Mouse (Mus musculus) heart, embryonic 14.5 days (tissue): ENCODE measurements at regions not wholly inside any gene's neighbourhood (a gene's known extent, or its start where the extent isn't known, plus 50 kb on each side); places are given as distances from the start of the nearest gene placed in this dataset.
A peak's percentile ranks its signal among the peaks of the same experiment; 100 is the strongest.

Experiments
- ATAC-seq: fragments of 200-750 bp; cut with Nextera tagmentation; 2 replicates; pipeline ENCODE4 v1.8.0; 2017; ENCODE audit warnings: low read depth, moderate TSS enrichment; ENCODE audit not compliant: insufficient number of reproducible peaks, insufficient read depth, low FRiP score
- H3K27ac ChIP-seq, 2 experiments: fragments of 200-500 bp in 1 of 2; fragments of 300-500 bp in 1 of 2; sonication (generic) in 1 of 2; replicated peaks in 1 of 2; 2 replicates each; pipeline ENCODE4 v1.5.1; 2012 to 2014; ENCODE audit warnings: low read depth in 2 of 2, low read length in 2 of 2, control low read depth in 1 of 2, mild to moderate bottlenecking in 1 of 2, mixed read lengths in 1 of 2; ENCODE audit not compliant: control insufficient read depth in 1 of 2, insufficient read depth in 1 of 2
- H3K27me3 ChIP-seq: fragments of 300-500 bp; sonication (generic); 2 replicates; pipeline ENCODE4 v1.6.1; 2014; ENCODE audit warnings: mild to moderate bottlenecking, low read length, control low read depth; ENCODE audit not compliant: control insufficient read depth, insufficient read depth
- H3K36me3 ChIP-seq: fragments of 300-500 bp; sonication (generic); 2 replicates; pipeline ENCODE4 v1.6.1; 2014; ENCODE audit warnings: mild to moderate bottlenecking, control low read depth, low read length, mixed read lengths; ENCODE audit not compliant: control insufficient read depth, insufficient read depth
- H3K4me1 ChIP-seq, 2 experiments: fragments of 200-500 bp in 1 of 2; fragments of 300-500 bp in 1 of 2; sonication (generic) in 1 of 2; 2 replicates each; pipeline ENCODE4 v1.6.1; 2012 to 2014; ENCODE audit warnings: low read length in 2 of 2, control low read depth in 1 of 2, mixed read lengths in 1 of 2; ENCODE audit not compliant: control insufficient read depth in 2 of 2, insufficient read depth in 2 of 2
- H3K4me2 ChIP-seq: fragments of 300-500 bp; sonication (generic); 2 replicates; pipeline ENCODE4 v1.6.1; 2014; ENCODE audit warnings: mild to moderate bottlenecking, low read length
- H3K4me3 ChIP-seq, 2 experiments: fragments of 200-500 bp in 1 of 2; fragments of 300-500 bp in 1 of 2; sonication (generic) in 1 of 2; 2 replicates each; pipeline ENCODE4 v1.5.1; 2012 to 2014; ENCODE audit warnings: low read length in 2 of 2, mild to moderate bottlenecking in 2 of 2, control low read depth in 1 of 2, low read depth in 1 of 2, moderate library complexity in 1 of 2; ENCODE audit not compliant: control insufficient read depth in 1 of 2, insufficient read depth in 1 of 2
- H3K9ac ChIP-seq: fragments of 300-500 bp; sonication (generic); 2 replicates; pipeline ENCODE4 v1.6.1; 2014; ENCODE audit warnings: mild to moderate bottlenecking, low read length
- H3K9me3 ChIP-seq: fragments of 300-500 bp; sonication (generic); 2 replicates; pipeline ENCODE4 v1.6.1; 2016; ENCODE audit warnings: low read length, control low read depth; ENCODE audit not compliant: control insufficient read depth
- WGBS: fragments of 180-500 bp; shearing (Covaris S2); extraction: QIAGEN DNeasy Blood & Tissue Kit; methylation state at CpG from one replicate; pipeline ENCODE4 v1.1.7; 2014; 5-methylcytosine and 5-hydroxymethylcytosine counted together

DNA sequence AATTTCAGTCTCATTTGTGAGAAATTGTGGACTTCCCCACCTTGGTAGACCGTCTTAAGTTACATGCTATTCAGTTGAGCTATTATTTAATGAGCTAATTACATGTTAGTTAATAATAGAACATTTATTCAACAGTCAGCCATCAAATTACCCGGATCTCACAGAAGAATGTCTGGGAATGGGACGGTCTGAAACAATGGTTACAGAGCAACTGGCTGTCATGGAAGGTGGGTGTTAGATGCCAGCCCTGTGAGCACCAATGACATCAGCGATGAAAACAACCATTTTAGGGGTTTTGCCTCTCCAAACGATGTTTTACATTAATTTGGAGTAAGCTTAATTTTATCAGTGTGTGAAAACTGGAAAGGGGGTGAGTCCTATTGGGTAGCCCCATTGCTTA lies 281.7 kb downstream of the Tgfb2 start:
- Histone ChIP-seq H3K27me3 (no peaks in the 10 kb centered on the region), H3K9me3 (no peaks in the 10 kb centered on the region), H3K4me2 (no peak overlapping the region), H3K4me3 (no peak overlapping the region), H3K4me1 (peaks cover 2 to 10% of the 10 kb centered on the region in 2 experiments; a peak in 3 of 4 replicates), H3K27ac (no peak overlapping the region), H3K36me3 (no peaks in the 10 kb centered on the region), H3K9ac (no peak overlapping the region)
- no peak for ATAC-seq
- 83% methylated on average over 5 of the region's 5 CpGs for WGBS

DNA sequence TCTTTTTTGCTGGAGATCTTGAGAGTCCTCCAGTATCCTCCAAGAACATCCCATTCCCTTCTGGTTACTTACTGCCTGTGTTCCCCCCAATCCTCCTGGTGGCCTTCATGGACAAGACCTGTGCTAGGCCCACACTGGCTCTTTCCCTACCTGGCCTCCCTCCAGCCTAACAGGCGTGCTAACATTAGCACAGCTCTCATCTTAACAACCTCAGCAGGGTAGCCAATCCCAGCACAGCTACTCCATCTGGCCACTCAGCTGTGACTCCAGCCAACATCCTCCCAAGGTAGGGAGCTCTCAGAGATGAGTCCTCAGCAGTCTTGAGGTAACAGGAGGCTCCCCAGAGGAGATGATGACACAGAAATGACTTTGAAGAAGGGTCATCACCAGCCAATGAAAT lies 288.7 kb downstream of the Tgfb2 start:
- Histone ChIP-seq H3K36me3 (no peaks in the 10 kb centered on the region), H3K4me2 (no peak overlapping the region), H3K27ac (no peak overlapping the region), H3K4me1 (peaks cover 3 to 8% of the 10 kb centered on the region in 2 experiments; a peak in 2 of 4 replicates), H3K9me3 (no peaks in the 10 kb centered on the region), H3K4me3 (no peak overlapping the region), H3K27me3 (no peaks in the 10 kb centered on the region), H3K9ac (no peak overlapping the region)
- ATAC-seq: no peak
- 44% methylated on average over 1 of the region's 1 CpGs for WGBS

DNA sequence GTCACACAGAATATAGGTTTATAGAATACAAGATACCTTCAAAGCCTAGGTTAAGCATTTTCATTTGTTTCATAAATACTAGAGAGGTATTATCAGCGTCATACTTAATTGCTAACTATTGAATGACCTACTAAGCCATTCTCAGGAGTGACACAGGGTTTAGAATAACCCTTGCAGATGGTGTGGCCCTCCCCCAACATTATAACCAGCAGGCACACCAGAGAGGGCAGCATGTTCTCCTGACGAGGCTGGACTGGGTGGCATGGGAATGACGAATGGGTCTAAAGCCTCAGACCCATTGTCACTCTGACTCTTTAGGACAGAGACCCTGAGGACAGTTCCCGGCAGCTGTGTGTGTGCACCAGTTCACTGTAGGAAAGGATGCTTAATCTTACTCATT lies 290.5 kb downstream of the Tgfb2 start:
- Histone ChIP-seq H3K9me3 (no peaks in the 10 kb centered on the region), H3K4me1 (peaks cover 3 to 8% of the 10 kb centered on the region in 2 experiments; a peak in 2 of 4 replicates), H3K4me2 (no peak overlapping the region), H3K36me3 (no peaks in the 10 kb centered on the region), H3K27me3 (no peaks in the 10 kb centered on the region), H3K27ac (no peak overlapping the region), H3K9ac (no peak overlapping the region), H3K4me3 (no peak overlapping the region)
- WGBS: 79% methylated on average over 4 of the region's 4 CpGs
- ATAC-seq: no peak

DNA sequence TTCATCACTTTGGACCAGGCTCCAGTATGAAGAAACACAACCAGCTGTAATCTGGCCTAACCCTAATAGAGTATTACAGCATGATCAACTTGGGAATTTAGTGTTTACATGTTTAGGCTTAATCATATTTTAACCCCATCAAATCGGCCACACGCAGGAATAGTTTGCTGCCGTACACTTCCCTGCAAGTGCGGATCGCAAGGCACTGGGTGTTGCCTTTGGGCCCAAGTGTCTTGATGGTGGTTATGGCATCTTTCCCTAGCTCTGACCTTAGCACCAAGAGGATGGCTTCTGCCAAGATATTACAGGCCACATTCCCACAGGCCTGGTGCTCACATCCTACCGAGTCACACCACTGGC lies 291.9 kb downstream of the Tgfb2 start:
- no peaks in the 10 kb centered on the region for H3K9me3 ChIP-seq
- H3K4me2 ChIP-seq: no peak overlapping the region
- H3K27me3 ChIP-seq: no peaks in the 10 kb centered on the region
- no peak overlapping the region for H3K9ac ChIP-seq
- H3K36me3 ChIP-seq: no peaks in the 10 kb centered on the region
- H3K4me1 ChIP-seq: peaks cover 14 to 15% of the 10 kb centered on the region in 2 experiments
- no peak overlapping the region for H3K27ac ChIP-seq
- H3K4me3 ChIP-seq: no peak overlapping the region
- ATAC-seq: no peak
- WGBS: 88% methylated on average over 6 of the region's 6 CpGs

- H3K27me3 ChIP-seq: no peaks in the 10 kb centered on the region
- H3K4me2 ChIP-seq: no peak overlapping the region
- no peaks in the 10 kb centered on the region for H3K9me3 ChIP-seq
- no peak overlapping the region for H3K9ac ChIP-seq
- H3K4me1 ChIP-seq: peaks cover 15 to 20% of the 10 kb centered on the region in 2 experiments
- WGBS: 75% methylated on average over 19 of the region's 21 CpGs
- no peak overlapping the region for H3K27ac ChIP-seq
- H3K36me3 ChIP-seq: no peaks in the 10 kb centered on the region
- no peak for ATAC-seq
- no peak overlapping the region for H3K4me3 ChIP-seq
Measured at GRCm38 (mm10) chr1:186413064-186413885, 292.5 kb downstream of the Tgfb2 start.

GRCm38 (mm10) chr1:186412296-186412695 lies 293.5 kb downstream of the Tgfb2 start:
- no peak overlapping the region for H3K27ac ChIP-seq
- no peak for ATAC-seq
- H3K9me3 ChIP-seq: no peaks in the 10 kb centered on the region
- H3K36me3 ChIP-seq: no peaks in the 10 kb centered on the region
- H3K4me2 ChIP-seq: no peak overlapping the region
- peaks cover 15 to 21% of the 10 kb centered on the region in 2 experiments for H3K4me1 ChIP-seq
- WGBS: 85% methylated on average over 2 of the region's 2 CpGs
- no peaks in the 10 kb centered on the region for H3K27me3 ChIP-seq
- no peak overlapping the region for H3K4me3 ChIP-seq
- no peak overlapping the region for H3K9ac ChIP-seq

GRCm38 (mm10) chr1:186408986-186409441 lies 291.9 kb upstream of the Lyplal1 start:
- no peaks in the 10 kb centered on the region for H3K27me3 ChIP-seq
- no peak overlapping the region for H3K27ac ChIP-seq
- peak overlapping the region; percentile 61 for H3K4me2 ChIP-seq
- 0 out of 4 replicates have a peak overlapping the region, but pooled peaks of 1 of the 2 experiments have one; percentile 2 for H3K4me3 ChIP-seq
- no peak for ATAC-seq
- peak overlapping the region; percentile 38; the same call in 1 of the 2 replicates for H3K9ac ChIP-seq
- H3K9me3 ChIP-seq: no peaks in the 10 kb centered on the region
- WGBS: 25% methylated on average over 10 of the region's 10 CpGs
- peaks cover 17 to 18% of the 10 kb centered on the region in 2 experiments for H3K4me1 ChIP-seq
- H3K36me3 ChIP-seq: no peaks in the 10 kb centered on the region
